Mouse (Mus musculus) liver, adult 10 weeks (tissue): ENCODE measurements around the gene Tex13a. TPM values are rescaled to one million over a fixed set of nuclear protein-coding genes. Genes with fewer than 3 reads are reported as not detected.

Experiments
- polyA plus RNA-seq: library from polyadenylated mRNA; stranded (reverse); fragments of 350-450 nt; fragmentation: Illumina TruSeq; extraction: RNeasy Lipid Tissue Mini Kit (QIAGEN cat#74804); gene quantifications from one replicate; pipeline ENCODE4 v1.2.3, GENCODE M21; 2014; ENCODE audit warnings: low read depth, low replicate concordance

The Tex13a gene
- not detected for polyA plus RNA-seq

GRCm38 (mm10) chrX:138209480-138209879 is at the start of gene Tex13a:
TSS of gene Tex13a (minus strand) at chrX:138209580.

